Mouse (Mus musculus) urinary bladder, postnatal 10 days (tissue): Measurements from ENCODE around the gene Car10.

Source experiments
- DNase-seq: peaks from one replicate; pipeline ENCODE4 v3.0.0; 2022; ENCODE audit warnings: low spot score

Car10 gene

DNA sequence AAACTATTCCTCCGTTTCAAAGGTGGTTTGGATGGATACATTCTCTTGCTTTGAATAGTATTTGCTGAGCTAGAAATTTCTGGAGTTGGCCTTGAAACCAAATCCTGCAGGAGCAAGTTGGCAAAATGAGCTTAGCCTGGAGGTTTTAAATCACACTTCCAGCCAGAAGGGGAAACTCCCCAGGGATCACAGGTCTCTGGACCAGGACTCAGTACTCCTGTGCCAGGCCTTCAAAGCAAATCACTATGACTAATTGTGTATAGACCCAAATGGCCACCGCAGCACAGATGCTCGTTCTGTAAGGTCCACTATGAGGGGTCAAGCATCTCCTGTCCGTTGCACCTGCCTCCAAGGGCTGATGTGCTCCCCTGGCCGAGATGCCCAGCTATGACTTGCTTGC, 403.8 kb downstream of the Car10 start:
- DNase-seq = no peak

DNA sequence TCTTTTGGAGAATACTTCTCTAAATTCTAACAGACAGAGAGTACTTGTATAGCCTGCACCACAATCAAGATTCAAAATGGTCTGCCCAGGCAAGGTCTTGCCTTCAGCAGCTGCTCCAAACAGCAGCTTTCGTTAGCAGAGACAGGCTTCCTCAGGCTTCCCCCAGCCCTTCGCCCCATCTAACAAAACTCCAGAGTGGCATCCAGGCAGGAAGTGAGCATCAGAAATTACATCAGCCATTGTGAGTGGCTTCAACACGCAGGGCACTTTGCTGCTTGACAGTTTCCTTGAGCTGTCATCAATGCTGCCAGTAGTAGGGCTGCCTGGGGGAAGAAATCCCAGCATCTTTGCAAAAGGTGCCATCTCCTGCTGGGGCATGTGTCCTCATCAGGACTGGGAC, 405.0 kb downstream of the Car10 start:
- no peak for DNase-seq

DNA sequence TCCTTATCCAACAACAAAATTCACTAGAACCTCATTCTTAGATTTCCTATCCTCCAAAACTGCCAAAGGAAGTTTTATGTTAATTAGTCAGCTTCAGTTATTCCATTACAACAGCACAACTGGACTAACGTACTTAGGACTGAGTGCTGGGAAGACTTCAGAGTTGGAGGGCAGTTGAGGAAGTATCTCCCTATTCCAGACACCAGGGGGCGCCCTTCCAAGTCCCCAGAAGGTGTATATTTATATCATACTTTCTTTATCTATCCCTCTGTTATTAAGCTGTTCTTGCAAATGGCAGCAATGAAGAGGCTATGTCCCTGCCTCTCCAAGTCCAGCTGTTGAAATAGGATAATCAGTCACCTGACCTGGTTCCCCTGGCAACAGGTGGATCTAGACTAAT, 405.6 kb downstream of the Car10 start:
- DNase-seq = no peak

DNA sequence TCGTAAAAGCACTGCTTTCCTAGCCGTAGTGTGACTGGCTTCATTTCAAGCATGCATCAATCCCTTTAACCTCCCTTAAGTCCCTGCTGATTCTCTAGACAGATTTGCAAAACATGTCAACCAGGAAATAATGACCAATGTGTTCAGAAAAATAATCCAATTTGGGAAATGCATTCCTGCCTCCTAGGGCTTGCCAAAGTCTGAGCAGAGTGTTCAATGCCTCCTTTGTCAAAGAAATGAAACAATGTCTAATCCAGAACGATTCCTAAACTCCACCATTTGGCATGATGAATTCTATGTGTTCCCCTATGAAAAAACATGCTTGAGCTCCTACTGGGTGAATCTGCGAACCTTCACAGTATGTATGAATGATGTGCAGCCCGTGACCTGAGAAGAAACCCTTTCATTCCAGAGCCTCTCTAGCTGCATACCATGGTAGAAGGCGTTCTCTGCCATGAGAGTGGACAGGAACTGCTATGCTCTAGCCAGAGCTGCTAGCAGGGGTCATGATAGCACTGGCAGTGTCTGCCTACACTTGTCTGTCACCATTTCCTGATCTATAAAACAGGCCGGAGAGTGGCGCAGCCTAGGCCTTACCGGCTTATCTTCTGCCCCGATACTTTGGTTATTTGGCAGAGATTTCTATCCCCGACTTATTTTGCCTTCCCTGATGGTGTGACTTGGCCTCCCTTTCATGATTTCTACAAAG, 411.9 kb downstream of the Car10 start:
- DNase-seq = no peak

DNA sequence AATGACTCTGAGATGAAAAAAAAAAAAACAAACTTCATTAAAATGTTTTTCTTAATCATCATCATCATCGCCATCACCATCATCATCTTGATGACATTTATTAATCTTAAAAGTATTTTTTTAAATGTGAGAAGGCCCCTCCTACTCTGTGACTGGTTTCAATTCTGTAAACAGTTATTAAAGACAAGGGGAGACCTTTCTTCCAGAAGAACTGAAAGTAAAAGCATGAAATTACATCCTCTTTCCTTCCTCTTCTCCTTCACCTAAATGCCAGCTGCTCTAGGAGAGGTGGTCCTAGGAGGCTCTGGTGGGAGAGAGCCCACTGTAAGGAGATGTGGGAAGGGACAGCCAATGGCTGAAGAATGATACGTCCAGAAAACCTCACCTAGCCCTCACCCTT, 415.0 kb downstream of the Car10 start:
- DNase-seq = no peak

DNA sequence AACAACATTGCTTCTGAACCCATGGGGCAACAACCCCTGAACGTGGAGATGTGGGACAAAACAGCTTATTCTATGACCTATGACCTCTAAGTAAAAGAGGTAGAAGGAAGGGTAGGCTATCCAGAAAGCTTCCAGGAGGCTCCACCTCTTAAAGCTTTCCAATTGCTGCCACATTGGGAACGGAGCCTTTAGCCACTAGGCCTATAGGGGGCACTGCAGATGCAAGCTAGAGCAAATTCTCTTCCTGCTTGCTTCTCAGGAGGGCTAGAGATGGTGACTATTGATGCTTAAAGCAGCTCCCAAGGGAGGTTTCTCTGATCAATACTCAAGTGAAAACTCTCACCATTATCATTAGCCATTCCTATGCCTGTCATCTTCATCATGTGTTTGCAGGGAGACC, 416.6 kb downstream of the Car10 start:
- no peak for DNase-seq

DNA sequence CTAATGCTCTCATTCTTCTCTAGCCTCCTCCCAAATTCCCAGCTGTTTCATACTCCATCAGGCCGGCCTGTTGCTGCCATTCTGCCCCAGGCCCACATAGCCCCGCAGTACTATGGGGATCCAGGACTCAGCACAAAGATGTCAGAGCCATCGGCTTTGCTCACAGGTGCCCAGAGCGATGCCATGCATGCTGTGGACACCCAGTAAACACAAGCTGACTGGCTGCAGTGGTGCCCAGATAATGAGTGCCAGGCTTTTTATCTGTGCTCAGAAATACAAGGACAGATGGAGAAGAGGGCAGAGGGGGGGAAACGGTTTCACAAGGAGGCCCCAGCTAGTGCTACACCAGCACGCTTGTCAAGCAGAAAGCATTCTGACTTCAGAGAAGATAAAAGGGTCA, 417.7 kb downstream of the Car10 start:
- DNase-seq = no peak

DNA sequence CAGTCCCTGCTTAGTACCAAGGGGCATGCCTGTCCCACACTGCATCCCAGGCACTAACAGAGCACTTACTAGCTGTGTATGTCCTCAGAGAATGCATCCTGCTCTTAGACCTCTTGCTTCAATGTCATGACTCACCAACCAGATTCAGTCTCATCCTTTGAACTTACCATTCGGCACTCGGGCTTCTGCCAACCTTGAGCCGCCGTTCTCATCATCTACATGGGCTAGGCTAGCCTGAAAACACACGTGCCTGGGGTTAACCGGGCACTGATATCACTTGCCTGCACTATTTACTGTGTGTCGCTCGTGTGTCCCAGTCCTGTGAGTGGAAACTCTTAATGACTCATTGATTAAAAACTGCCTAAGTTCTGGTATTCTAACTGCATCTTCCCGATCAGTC, 418.4 kb downstream of the Car10 start:
- no peak for DNase-seq

DNA sequence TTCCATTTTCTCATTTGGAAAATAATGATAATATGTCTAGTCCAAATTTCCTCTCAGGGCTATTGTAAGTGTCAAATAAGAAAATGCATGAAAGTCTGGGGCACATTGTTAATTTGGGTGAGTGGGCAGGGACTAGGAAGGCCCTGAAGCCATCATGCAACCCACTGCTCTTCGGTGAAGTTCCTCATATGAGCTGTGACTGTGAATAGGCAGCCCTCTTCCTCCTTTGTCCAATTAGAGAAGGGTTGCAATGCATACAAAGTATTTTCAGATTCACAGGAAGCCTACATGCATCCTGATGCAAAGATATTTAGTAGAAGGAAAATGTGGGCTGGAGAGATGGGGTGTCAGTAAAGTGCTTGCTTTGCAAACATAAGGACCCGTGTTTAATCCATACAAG, 419.1 kb downstream of the Car10 start:
- DNase-seq = no peak

DNA sequence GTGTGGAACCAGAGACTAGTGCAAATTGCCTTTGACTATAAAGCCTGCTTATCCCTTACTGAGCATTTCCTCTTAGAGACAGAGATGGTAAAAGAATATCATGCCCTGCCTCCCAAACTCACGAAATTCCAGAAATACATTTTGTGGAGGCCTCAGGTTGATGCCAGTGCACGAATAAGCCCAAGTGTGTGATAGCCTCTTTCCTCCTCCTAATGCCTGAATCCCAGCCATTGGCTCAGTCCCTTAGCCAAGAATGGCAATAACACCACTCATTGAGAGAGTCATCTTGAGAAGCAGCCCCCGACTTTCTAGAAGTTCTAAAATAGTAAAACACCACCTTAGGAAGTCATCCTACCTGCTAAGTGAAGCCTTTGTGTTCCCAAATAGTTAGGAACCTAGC, 424.7 kb downstream of the Car10 start:
- no peak for DNase-seq

DNA sequence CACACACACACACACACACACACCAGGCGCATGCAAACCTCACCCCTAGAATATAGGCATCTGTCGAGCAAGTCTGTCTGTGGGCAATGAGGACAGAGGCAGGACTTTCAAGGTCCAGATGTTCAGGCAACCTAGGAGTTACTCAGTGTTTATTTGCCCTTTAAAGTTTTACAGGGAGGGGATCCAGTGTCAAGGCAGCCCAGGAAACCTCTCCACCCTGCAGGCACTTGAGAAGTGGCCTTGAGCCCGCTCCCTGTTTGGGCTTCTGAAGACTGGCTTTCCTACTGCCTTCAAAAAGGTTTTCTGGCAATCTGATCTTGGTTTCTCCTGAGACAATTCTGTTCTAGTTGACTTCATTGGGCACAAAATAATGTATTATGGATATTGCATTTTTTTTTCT, 428.1 kb downstream of the Car10 start:
- DNase-seq = no peak

DNA sequence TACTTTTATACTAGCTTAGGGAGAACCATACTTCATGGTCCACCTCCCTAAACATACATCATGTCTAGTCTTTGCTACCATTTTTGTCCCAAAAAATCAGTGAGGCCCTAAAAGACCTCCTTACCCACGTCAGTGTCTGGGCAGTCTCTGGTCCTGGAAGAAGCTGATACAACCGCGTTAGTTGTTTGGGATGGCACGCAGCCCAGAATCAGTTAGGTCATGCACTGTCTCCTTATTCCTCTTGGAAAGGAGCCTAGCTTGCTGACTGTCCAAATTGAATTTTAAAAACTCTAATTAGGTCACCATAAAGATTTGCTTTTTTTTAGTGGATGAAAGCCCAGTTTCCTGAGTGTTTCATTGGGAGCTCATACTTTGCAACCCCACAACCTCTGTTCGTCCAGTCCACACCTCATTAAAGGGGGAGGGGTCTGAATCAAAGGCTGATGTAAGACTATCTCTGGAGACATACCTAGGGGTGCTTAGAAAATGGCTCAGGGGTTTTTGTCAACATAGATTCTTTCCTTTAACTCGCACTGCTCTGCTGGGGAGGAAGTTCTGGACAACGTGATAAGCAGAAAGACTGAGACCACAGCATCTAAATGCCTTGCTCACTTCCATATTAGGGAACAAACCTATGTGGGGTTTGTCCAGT, 433.3 kb downstream of the Car10 start:
- no peak for DNase-seq

DNA sequence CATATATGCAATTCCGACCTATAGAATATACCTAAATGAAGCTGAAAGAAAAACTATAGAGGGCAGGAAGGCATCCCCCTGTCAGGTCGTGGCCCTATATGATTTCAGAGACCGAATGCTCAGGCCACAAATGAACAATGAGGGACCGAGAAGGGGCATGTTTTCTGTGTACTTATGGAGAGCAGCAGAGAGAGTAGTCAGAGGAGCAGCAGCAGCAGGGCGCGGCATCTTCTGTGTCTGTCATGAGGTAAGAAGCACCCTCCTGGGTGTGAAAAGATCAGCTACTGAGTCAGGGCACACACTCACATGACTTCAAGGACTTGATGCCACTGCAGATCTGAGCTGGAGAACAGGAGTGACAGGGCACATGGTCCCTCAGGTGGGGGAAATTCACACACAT, 438.4 kb downstream of the Car10 start:
- no peak for DNase-seq

DNA sequence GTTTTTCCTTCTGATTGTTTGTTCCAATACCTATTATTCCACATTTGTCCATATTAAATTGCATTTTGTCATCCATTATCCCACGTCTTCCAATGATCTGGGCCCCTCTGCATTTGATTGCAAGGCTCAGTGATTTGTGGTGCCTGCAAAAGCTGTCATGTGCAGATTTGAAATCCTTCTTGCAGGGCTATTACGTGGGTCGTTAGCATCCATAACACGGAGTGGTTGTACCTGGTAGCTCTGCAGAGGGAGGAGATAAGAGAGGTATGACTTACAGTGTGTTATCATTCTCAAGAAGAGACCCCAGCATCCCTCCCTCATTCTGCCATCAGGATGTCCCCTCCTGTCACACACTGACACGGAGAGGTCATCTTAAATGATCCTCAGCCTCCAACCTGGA, 451.1 kb downstream of the Car10 start:
- no peak for DNase-seq

DNA sequence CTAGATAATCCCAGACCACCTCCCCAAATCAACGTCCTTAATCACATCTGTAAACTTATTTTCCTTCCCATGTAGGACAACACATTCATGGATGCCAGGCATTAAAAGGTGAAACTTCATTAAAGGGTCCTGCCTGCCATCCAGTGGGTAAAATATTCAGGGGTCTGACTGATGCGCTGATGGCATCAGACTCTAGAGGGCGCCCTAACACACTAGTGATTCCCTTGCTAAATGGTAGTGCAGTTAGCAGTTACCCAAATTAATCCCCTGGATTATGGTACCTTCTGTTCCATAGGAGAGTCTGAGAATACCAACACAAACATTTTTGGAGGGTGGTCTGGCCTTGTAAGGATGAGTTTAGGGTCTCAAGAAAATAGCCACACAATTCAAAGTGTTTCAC, 453.1 kb downstream of the Car10 start:
- no peak for DNase-seq

DNA sequence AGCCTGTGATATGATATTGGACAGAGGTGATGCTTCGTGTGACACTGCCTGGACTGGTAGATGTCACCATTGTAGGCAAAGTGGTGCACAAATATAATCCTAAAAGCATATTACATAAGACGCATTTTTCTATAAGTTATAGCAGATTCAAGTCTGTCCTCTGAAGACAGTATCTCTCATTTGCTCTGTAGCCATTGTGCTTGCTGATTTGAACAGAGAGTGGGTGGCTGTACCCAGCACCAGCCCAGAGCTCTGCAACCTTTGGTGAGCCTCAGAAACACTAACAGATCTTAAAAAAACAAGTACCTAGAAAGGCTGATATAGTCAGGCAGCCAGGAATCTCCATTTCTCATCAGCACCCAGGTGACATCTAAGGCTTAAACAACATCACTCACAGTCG, 461.3 kb downstream of the Car10 start:
- DNase-seq = no peak

DNA sequence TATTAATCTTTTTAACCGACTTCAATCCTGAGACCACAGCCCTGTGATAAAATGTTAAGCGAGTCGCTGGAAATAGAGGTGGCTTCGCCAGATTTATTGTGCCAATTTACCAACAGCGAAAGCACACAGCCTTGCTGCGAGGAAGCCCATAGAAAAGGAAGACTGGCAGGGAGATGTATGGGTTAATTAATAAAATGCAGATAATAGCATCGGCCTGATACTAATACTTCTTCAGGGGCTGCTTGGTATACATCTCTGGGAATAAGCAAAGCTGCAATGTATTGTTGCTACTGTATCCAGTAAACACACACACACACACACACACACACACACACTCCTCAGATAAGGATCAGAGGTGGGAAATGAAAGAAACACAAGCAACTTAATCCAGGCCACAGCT, 462.7 kb downstream of the Car10 start:
- DNase-seq = no peak

DNA sequence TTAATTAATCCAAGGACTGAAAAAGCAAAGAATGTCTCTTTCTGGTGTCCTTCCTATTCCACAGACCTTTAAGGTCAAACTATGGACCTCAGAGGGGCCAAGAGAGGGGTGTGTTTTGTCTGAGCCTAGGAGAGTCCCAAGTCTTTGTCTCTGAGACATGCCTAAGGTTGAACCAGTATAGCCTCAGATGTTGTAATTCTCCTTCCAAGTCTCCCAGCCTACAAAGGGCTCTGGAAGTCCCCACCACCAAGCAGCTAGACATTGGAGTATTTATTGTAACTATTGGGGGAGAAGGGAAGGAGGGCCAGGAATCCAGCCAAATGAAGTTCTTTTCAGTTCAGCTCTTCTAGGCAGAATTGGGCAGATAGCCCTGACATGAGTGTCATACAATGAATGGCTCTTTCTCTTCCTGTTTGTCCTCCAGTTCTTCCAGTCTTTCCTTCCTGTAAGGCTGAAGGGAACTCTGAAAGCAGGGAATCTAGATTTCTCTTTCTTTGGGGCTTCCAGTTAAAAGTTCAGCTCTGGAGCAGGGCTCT, 464.6 kb downstream of the Car10 start:
- no peak for DNase-seq

DNA sequence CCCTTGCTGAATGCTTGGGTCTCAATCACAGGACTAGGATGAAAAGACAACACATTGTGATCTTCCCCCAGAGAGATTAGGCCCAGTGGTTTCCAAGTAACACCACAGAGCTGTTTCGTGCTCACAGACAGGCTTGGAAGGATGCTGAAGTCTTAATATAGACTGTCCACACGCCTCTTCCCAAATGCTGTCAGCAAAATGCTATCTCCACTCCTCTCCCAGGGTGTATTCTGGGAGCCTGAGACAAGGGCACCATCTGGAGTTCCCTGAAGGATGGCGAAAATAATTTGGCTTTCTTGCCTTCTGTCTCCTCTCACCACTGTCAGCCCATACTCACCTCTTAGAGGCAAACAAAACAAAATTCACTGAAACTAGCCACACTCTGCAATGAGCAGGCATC, 467.9 kb downstream of the Car10 start:
- no peak for DNase-seq

DNA sequence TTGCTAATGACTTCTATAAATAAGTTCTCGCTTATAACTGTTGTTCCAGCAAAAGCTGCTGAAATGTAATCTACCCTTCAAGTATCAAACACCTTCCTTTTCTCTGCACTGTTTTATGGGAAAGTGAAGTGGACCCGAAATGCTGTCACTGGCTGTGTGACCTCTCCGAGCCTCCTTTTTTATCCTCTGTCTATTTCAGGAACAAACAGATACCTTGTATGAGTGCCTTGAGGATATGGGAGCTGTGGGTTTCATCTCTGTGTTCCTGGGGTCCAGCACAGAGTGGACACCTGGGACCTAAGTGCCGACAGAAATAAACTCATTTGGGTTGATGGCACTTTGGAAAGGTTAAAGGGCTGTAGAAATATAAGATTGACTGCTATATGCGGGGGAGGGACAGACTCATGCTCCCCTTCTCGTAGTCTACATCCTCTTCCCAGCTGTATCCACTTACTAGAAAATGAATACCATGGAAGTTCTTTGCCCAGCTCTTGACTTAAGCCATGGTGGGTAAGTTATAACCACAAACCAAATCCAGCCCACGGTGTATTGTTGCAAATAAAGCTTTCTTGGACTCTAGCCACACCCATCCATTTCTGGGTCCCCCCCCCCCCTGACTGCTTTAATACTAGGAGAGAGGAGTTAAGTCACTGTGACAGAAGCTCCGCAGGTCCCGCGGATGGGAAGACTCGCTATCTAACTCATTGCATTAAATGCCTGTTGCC, 474.3 kb downstream of the Car10 start:
- DNase-seq = no peak

DNA sequence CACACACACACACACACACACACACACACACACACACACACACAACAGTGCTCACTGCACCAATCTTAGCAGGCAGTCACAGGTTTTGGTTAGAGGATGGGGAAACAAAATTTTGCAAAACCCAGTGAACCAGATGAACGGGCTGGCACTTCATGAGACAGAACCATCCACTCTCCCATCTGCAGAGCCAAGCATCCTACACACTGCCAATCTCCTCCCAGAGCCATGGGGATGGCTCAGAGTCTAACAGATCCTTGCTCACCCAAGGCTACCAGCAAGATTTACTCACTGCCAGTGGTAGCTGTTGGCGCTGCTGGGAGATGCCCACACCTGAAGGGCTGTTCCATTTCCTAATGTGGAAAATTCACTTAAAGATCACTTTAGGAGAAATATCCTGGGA, 479.6 kb downstream of the Car10 start:
- no peak for DNase-seq

DNA sequence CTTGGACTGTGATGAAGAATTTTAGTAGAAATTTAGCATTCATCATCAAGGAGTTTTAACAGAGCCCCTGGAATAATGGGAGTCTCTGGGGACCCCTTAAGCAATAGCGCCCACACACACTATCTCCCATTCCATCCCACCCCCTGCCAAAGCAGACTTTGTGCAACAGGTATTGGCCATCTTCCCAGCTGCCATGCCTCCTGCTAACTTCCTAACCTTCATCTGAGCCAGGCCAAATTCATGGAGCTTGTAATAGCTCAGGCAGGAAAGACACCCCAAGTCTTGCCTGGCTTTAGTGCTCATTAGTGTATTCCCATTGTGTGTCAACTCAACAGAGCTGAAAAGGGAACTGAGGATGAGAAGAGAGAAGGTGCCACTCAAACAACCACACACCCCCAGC, 481.8 kb downstream of the Car10 start:
- no peak for DNase-seq

DNA sequence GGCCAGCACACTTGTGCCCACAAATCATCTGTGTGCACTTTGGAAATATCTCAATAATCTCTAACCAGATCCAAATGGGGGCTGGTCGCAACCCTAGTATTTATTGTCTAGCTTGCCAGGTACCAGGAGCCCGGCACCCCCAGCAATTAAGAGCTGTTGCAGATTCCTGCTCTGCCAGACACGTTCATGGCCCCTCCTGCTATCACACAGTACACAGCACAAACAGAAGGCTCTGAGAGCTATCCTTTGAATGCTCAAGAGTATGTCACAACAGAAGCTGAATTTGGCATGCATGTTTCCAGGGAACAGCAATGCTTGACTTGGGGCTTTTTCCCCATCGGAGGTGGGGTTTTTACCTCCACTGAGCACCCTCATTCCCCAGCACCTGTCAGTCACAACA, 483.5 kb downstream of the Car10 start:
- DNase-seq = no peak
